Mouse (Mus musculus): ENCODE results near the gene Enho. TPM values are rescaled to one million over a fixed set of nuclear protein-coding genes. Genes with fewer than 3 reads are reported as not detected.

Gene Enho
- polyA plus RNA-seq, 1 experiment from 2014 or later: 111 TPM

GRCm38 (mm10) chr4:41630196-41630595 lies 9.9 kb downstream of the Enho start:
- Histone ChIP-seq H3K27ac (replicated peaks) (no peak overlapping the region), H3K4me1 (peaks cover 43% of the 10 kb centered on the region)
- 43% methylated on average over 6 of the region's 6 CpGs for whole genome bisulfite sequencing

GRCm38 (mm10) chr4:41628202-41628927 lies 11.8 kb downstream of the Enho start:
- Histone ChIP-seq H3K4me2 (no peak overlapping the region), H3K4me3 (replicated peaks) (no peak overlapping the region), H3K4me1 (peaks cover 43% of the 10 kb centered on the region), H3K9ac (replicated peaks) (no peak overlapping the region; the same call in 1 of the 2 replicates), H3K27ac (replicated peaks) (peak overlapping the region; percentile 64), H3K9me3 (replicated peaks) (no peaks in the 10 kb centered on the region), H3K27me3 (replicated peaks) (no peaks in the 10 kb centered on the region), H3K36me3 (no peaks in the 10 kb centered on the region)
- WGBS: 12% methylated on average over 8 of the region's 8 CpGs
- ATAC-seq (ENCODE audit: low FRiP score): peak; percentile 39; the same call in 1 of the 2 replicates

More at GRCm38 (mm10) chr4:41630196-41630595, 9.9 kb downstream of the Enho start:
- Histone ChIP-seq H3K4me2 (no peak overlapping the region), H3K9me3 (replicated peaks) (no peaks in the 10 kb centered on the region), H3K36me3 (no peaks in the 10 kb centered on the region), H3K9ac (replicated peaks) (no peak overlapping the region), H3K27me3 (replicated peaks) (no peaks in the 10 kb centered on the region), H3K4me3 (replicated peaks) (no peak overlapping the region)
- no peak for ATAC-seq (ENCODE audit: low FRiP score)

GRCm38 (mm10) chr4:41622071-41622470 lies 18.1 kb downstream of the Enho start:
- peaks cover 25% of the 10 kb centered on the region for H3K4me1 ChIP-seq
- ATAC-seq (ENCODE audit: low FRiP score): no peak
- WGBS: 93% methylated on average over 14 of the region's 14 CpGs
- no peak overlapping the region for H3K4me3 ChIP-seq (replicated peaks)
- H3K27ac ChIP-seq (replicated peaks): no peak overlapping the region
- H3K36me3 ChIP-seq: no peaks in the 10 kb centered on the region
- H3K27me3 ChIP-seq (replicated peaks): no peaks in the 10 kb centered on the region
- no peak overlapping the region for H3K9ac ChIP-seq (replicated peaks)
- no peak overlapping the region for H3K4me2 ChIP-seq
- H3K9me3 ChIP-seq (replicated peaks): no peaks in the 10 kb centered on the region

- no peaks in the 10 kb centered on the region for H3K9me3 ChIP-seq (replicated peaks)
- no peaks in the 10 kb centered on the region for H3K36me3 ChIP-seq
- H3K4me2 ChIP-seq: no peak overlapping the region
- H3K4me1 ChIP-seq: peaks cover 33% of the 10 kb centered on the region
- WGBS: 39% methylated on average over 12 of the region's 12 CpGs
- H3K27me3 ChIP-seq (replicated peaks): no peaks in the 10 kb centered on the region
- ATAC-seq (ENCODE audit: low FRiP score): peak; percentile 37; the same call in 1 of the 2 replicates
- no peak overlapping the region for H3K4me3 ChIP-seq (replicated peaks)
- peak overlapping the region; percentile 9 for H3K27ac ChIP-seq (replicated peaks)
- H3K9ac ChIP-seq (replicated peaks): no peak overlapping the region
Observed at GRCm38 (mm10) chr4:41618916-41619746, 21.0 kb downstream of the Enho start.

- H3K9ac ChIP-seq (replicated peaks): no peak overlapping the region
- no peaks in the 10 kb centered on the region for H3K36me3 ChIP-seq
- no peaks in the 10 kb centered on the region for H3K9me3 ChIP-seq (replicated peaks)
- no peaks in the 10 kb centered on the region for H3K27me3 ChIP-seq (replicated peaks)
- peaks cover 54% of the 10 kb centered on the region for H3K4me1 ChIP-seq
- no peak overlapping the region for H3K4me3 ChIP-seq (replicated peaks)
- ATAC-seq (ENCODE audit: low FRiP score): peak; percentile 80
- H3K4me2 ChIP-seq: no peak overlapping the region
- WGBS: 58% methylated on average over 9 of the region's 9 CpGs
- peak overlapping the region; percentile 65 for H3K27ac ChIP-seq (replicated peaks)
Observed at GRCm38 (mm10) chr4:41615661-41616599, 24.2 kb downstream of the Enho start.

- ATAC-seq (ENCODE audit: low FRiP score): no peak; the same call in 1 of the 2 replicates
- Histone ChIP-seq H3K4me1 (peaks cover 51% of the 10 kb centered on the region), H3K4me2 (no peak overlapping the region), H3K9ac (replicated peaks) (no peak overlapping the region), H3K36me3 (no peaks in the 10 kb centered on the region), H3K9me3 (replicated peaks) (no peaks in the 10 kb centered on the region), H3K27ac (replicated peaks) (0 out of 2 replicates have a peak overlapping the region, but pooled peaks have one; percentile 8), H3K4me3 (replicated peaks) (no peak overlapping the region), H3K27me3 (replicated peaks) (no peaks in the 10 kb centered on the region)
- 7% methylated on average over 7 of the region's 7 CpGs for WGBS
Observed at GRCm38 (mm10) chr4:41614156-41614555, 26.0 kb downstream of the Enho start.

- WGBS: 29% methylated on average over 8 of the region's 8 CpGs
- no peaks in the 10 kb centered on the region for H3K27me3 ChIP-seq (replicated peaks)
- no peak overlapping the region for H3K4me3 ChIP-seq (replicated peaks)
- no peak overlapping the region for H3K9ac ChIP-seq (replicated peaks)
- ATAC-seq (ENCODE audit: low FRiP score): peak; percentile 10; the same call in 1 of the 2 replicates
- H3K27ac ChIP-seq (replicated peaks): peak overlapping the region; percentile 63; the same call in 1 of the 2 replicates
- no peaks in the 10 kb centered on the region for H3K9me3 ChIP-seq (replicated peaks)
- no peaks in the 10 kb centered on the region for H3K36me3 ChIP-seq
- H3K4me1 ChIP-seq: peaks cover 35% of the 10 kb centered on the region
- H3K4me2 ChIP-seq: no peak overlapping the region
Observed at GRCm38 (mm10) chr4:41612166-41612565, 28.0 kb downstream of the Enho start.

- no peaks in the 10 kb centered on the region for H3K36me3 ChIP-seq
- H3K27me3 ChIP-seq (replicated peaks): no peaks in the 10 kb centered on the region
- 32% methylated on average over 6 of the region's 6 CpGs for whole genome bisulfite sequencing
- no peaks in the 10 kb centered on the region for H3K9me3 ChIP-seq (replicated peaks)
- peaks cover 31% of the 10 kb centered on the region for H3K4me1 ChIP-seq
- ATAC-seq (ENCODE audit: low FRiP score): no peak
- no peak overlapping the region for H3K4me3 ChIP-seq (replicated peaks)
- H3K4me2 ChIP-seq: no peak overlapping the region
- no peak overlapping the region for H3K9ac ChIP-seq (replicated peaks)
- H3K27ac ChIP-seq (replicated peaks): no peak overlapping the region
Observed at GRCm38 (mm10) chr4:41610594-41610980, 29.5 kb downstream of the Enho start.

- no peaks in the 10 kb centered on the region for H3K36me3 ChIP-seq
- no peak overlapping the region for H3K4me3 ChIP-seq (replicated peaks)
- no peak overlapping the region for H3K27ac ChIP-seq (replicated peaks)
- H3K4me1 ChIP-seq: peaks cover 27% of the 10 kb centered on the region
- no peak overlapping the region for H3K4me2 ChIP-seq
- H3K9ac ChIP-seq (replicated peaks): no peak overlapping the region
- no peak for ATAC-seq (ENCODE audit: low FRiP score)
- H3K27me3 ChIP-seq (replicated peaks): no peaks in the 10 kb centered on the region
- H3K9me3 ChIP-seq (replicated peaks): no peaks in the 10 kb centered on the region
- WGBS: 65% methylated on average over 10 of the region's 10 CpGs
Observed at GRCm38 (mm10) chr4:41609681-41610593, 30.2 kb downstream of the Enho start.

- Histone ChIP-seq H3K9me3 (replicated peaks) (no peaks in the 10 kb centered on the region), H3K27ac (replicated peaks) (no peak overlapping the region), H3K27me3 (replicated peaks) (0 out of 2 replicates have a peak, but pooled peaks cover 7% of the 10 kb centered on the region), H3K4me3 (replicated peaks) (no peak overlapping the region), H3K4me1 (peaks cover 20% of the 10 kb centered on the region), H3K36me3 (no peaks in the 10 kb centered on the region), H3K9ac (replicated peaks) (no peak overlapping the region), H3K4me2 (no peak overlapping the region)
- ATAC-seq (ENCODE audit: low FRiP score): no peak
- WGBS: 61% methylated on average over 4 of the region's 4 CpGs
Observed at GRCm38 (mm10) chr4:41606784-41607183, 33.3 kb downstream of the Enho start.

Measured in neural tube, embryonic 15.5 days (tissue).